ENCODE assay signal across 15 mouse cellular contexts in the genomic region with DNA sequence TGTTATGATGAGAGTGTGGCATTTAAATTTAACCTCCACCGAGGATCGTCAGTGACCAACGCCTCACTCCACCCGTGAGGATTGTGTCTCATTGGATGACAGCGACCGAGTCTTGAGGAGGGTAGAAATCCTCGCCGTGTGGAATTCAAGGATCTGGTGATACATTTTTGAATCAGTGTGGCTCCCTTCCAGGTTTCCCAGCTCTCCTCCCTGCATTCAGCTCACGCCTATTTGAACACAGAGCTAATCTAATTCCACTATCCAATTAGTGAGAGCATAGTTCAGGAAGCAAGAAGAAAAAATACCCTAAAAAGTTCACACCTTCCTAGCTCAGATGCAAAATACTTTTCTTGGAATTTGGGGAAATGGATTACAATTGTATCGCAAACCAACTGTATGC.
"Had no signal": no experiment of that assay in that cellular context is flagged by ENCODE, and none has a peak within 500 bp of the region (broad histone marks: within the 10 kb centered on the region; RNA-seq: fewer than 3 reads in every experiment).

No protein-coding gene starts in this region.

- H3K4me3 ChIP-seq: kidney, embryonic 15.5 days; limb, embryonic 12.5 days; liver, embryonic 13.5 days; lung, embryonic 15.5 days; megakaryocyte, embryonic 14.5 days; midbrain, embryonic 12.5 days had no signal

- DNase-seq: kidney, adult 2 months; kidney, postnatal 14 days; liver; liver, embryonic 13.5 days; liver, postnatal 0 days; lung, postnatal 14 days; right cerebral cortex, postnatal 4 days; spleen, adult 18-20 months; thymus, postnatal 36 days had no signal

- H3K27ac ChIP-seq: kidney, embryonic 15.5 days; limb, embryonic 12.5 days; liver, embryonic 13.5 days; lung, embryonic 15.5 days; macrophage; midbrain, embryonic 12.5 days had no signal

- H3K9me3 ChIP-seq: kidney, embryonic 15.5 days; limb, embryonic 12.5 days; liver, embryonic 13.5 days; lung, embryonic 15.5 days; midbrain, embryonic 12.5 days had no signal

- H3K27me3 ChIP-seq: kidney, embryonic 15.5 days; limb, embryonic 12.5 days; liver, embryonic 13.5 days; lung, embryonic 15.5 days; megakaryocyte, embryonic 14.5 days; midbrain, embryonic 12.5 days had no signal

- H3K4me1 ChIP-seq: kidney, embryonic 15.5 days; limb, embryonic 12.5 days; liver, embryonic 13.5 days; lung, embryonic 15.5 days; megakaryocyte, embryonic 14.5 days; midbrain, embryonic 12.5 days had no signal

- H3K9ac ChIP-seq: kidney, embryonic 15.5 days; limb, embryonic 12.5 days; liver, embryonic 13.5 days; liver, postnatal 0 days; lung, embryonic 15.5 days; midbrain, embryonic 12.5 days had no signal

- H3K4me2 ChIP-seq: kidney, embryonic 15.5 days; limb, embryonic 12.5 days; liver, embryonic 13.5 days; lung, embryonic 15.5 days; midbrain, embryonic 12.5 days had no signal

- H3K36me3 ChIP-seq: kidney, embryonic 15.5 days; limb, embryonic 12.5 days; liver, embryonic 13.5 days; lung, embryonic 15.5 days; midbrain, embryonic 12.5 days had no signal

- ATAC-seq: liver, postnatal 0 days had no signal
